Mouse (Mus musculus) olfactory bulb, adult 2 months (tissue): ENCODE data around the gene Rnaseh2c. TPM values are rescaled to one million over a fixed set of nuclear protein-coding genes. Genes with fewer than 3 reads are reported as not detected.
A peak's percentile ranks its signal among the peaks of the same experiment; 100 is the strongest.

Experiments used
- H3K27ac ChIP-seq: fragments of 200-500 bp; 2 replicates; pipeline ENCODE4 v1.5.1; 2012; ENCODE audit warnings: low read depth, low read length; ENCODE audit not compliant: insufficient read depth
- H3K4me1 ChIP-seq: fragments of 200-500 bp; 2 replicates; pipeline ENCODE4 v1.6.1; 2012; ENCODE audit warnings: low read length; ENCODE audit not compliant: control insufficient read depth, insufficient read depth
- H3K4me3 ChIP-seq: fragments of 200-500 bp; 2 replicates; pipeline ENCODE4 v1.5.1; 2012; ENCODE audit warnings: mild to moderate bottlenecking, low read depth, low read length, moderate library complexity; ENCODE audit not compliant: insufficient read depth
- CTCF ChIP-seq: fragments of 200-500 bp; IDR thresholded peaks from 2 replicates; pipeline ENCODE4 v1.5.1; 2012; ENCODE audit warnings: low read depth, mild to moderate bottlenecking, low read length, moderate library complexity; ENCODE audit not compliant: insufficient read depth
- POLR2A ChIP-seq: fragments of 200-500 bp; IDR thresholded peaks from 2 replicates; pipeline ENCODE4 v1.6.1; 2012; ENCODE audit warnings: mild to moderate bottlenecking, low read depth, low read length, moderate library complexity; ENCODE audit not compliant: insufficient read depth
- WGBS: fragments of 180-500 bp; shearing (Covaris S2); methylation state at CpG from one replicate; pipeline ENCODE4 v1.1.7; 2018; 5-methylcytosine and 5-hydroxymethylcytosine counted together
- polyA plus RNA-seq: library from polyadenylated mRNA; stranded (reverse); fragments of >200 nt; gene quantifications from 2 replicates; pipeline ENCODE4 v1.2.4, GENCODE M21; 2012; ENCODE audit warnings: low replicate concordance; ENCODE audit not compliant: missing spikeins, insufficient read depth, insufficient read length

The Rnaseh2c gene
- polyA plus RNA-seq: not detected in 2 replicates

DNA sequence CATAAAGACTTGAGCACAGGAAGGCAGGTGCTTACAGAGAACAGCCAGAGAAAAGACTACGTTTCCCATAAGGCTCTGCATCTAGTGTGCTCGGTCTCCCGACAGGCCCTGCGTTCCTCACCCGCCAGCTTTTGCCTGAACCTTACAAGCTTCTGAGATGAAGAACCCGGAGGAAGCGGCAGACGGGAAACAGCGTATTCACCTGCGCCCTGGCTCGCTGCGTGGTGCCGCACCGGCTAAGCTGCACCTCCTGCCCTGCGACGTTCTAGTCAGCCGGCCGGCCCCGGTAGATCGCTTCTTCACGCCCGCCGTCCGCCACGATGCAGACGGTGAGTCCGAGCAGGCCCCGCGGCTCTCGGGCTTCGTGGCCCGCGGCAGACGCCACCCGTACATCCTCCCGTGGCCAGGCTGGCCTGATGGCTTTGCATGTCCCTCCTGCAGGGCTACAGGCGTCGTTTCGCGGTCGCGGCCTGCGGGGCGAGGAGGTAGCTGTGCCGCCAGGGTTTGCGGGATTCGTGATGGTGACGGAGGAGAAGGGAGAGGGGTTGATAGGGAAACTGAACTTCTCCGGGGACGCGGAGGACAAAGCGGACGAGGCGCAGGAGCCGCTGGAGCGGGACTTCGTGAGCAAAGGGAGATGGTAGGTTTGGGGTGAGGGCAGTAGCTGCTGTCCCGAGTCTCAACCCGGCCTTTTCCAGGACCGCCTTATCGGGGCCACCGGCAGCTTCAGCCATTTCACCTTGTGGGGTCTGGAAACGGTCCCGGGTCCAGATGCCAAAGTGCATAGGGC, at the start of gene Rnaseh2c:
TSS of gene Rnaseh2c (plus strand) at position 122 of the 790 bp plus-strand sequence.
- TF ChIP-seq POLR2A (no peak; the same call in 1 of the 2 replicates), CTCF (no peak)
- peak within 1 kb of the TSS; percentile 84 for H3K4me3 ChIP-seq
- H3K4me1 ChIP-seq: peaks cover 13% of the 10 kb centered on the region
- peak within 1 kb of the TSS; percentile 50; the same call in 1 of the 2 replicates for H3K27ac ChIP-seq
- under 1% methylated on average over 57 of the region's 64 CpGs for WGBS

GRCm38 (mm10) chr19:5553802-5554201, 47.9 kb upstream of the Rnaseh2c start:
- TF ChIP-seq CTCF: no peak
- no peak for TF ChIP-seq POLR2A
- H3K4me1 ChIP-seq: no peaks in the 10 kb centered on the region
- H3K4me3 ChIP-seq: no peak overlapping the region
- WGBS: 71% methylated on average over 8 of the region's 8 CpGs
- no peak overlapping the region for H3K27ac ChIP-seq

GRCm38 (mm10) chr19:5554212-5554611, 47.5 kb upstream of the Rnaseh2c start:
- no peaks in the 10 kb centered on the region for H3K4me1 ChIP-seq
- no peak overlapping the region for H3K4me3 ChIP-seq
- 92% methylated on average over 14 of the region's 14 CpGs for WGBS
- no peak overlapping the region for H3K27ac ChIP-seq
- TF ChIP-seq POLR2A: no peak
- TF ChIP-seq CTCF: no peak

GRCm38 (mm10) chr19:5558169-5558568, 43.5 kb upstream of the Rnaseh2c start:
- H3K4me3 ChIP-seq: no peak overlapping the region
- H3K27ac ChIP-seq: no peak overlapping the region
- H3K4me1 ChIP-seq: peaks cover 15% of the 10 kb centered on the region
- TF ChIP-seq CTCF (no peak), POLR2A (no peak)
- WGBS: 58% methylated on average over 7 of the region's 7 CpGs

- no peak overlapping the region for H3K27ac ChIP-seq
- 75% methylated on average over 8 of the region's 8 CpGs for WGBS
- TF ChIP-seq POLR2A: no peak
- no peak for TF ChIP-seq CTCF
- no peak overlapping the region for H3K4me3 ChIP-seq
- H3K4me1 ChIP-seq: peaks cover 15% of the 10 kb centered on the region
Observed at GRCm38 (mm10) chr19:5558770-5559169, 42.9 kb upstream of the Rnaseh2c start.

DNA sequence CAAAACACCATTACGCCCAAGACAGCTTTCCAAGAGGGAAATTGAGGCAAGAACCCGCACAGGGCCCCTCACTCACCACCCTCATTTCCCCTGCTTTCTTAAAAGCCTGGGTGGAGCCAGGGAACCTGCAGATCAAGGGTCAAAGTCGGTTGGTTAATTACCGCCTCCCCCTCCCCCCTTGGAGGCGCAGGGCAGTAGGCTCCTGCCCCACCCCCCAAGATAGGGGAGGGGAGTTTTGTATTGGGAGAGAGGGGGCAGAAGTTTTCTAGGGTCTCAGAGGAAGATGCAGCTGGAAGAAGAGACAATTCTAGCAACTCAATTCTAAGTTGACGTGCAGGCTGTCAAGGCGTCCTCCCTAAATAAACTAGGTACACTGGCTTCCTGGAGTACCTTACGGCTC, 42.4 kb upstream of the Rnaseh2c start:
- 27% methylated on average over 8 of the region's 8 CpGs for WGBS
- no peak overlapping the region for H3K4me3 ChIP-seq
- no peak for TF ChIP-seq POLR2A
- TF ChIP-seq CTCF: no peak
- no peak overlapping the region for H3K27ac ChIP-seq
- H3K4me1 ChIP-seq: peaks cover 15% of the 10 kb centered on the region

GRCm38 (mm10) chr19:5559631-5560456, 41.8 kb upstream of the Rnaseh2c start:
- Histone ChIP-seq H3K4me1 (peaks cover 15% of the 10 kb centered on the region), H3K27ac (no peak overlapping the region), H3K4me3 (peak overlapping the region; percentile 25)
- no peak for TF ChIP-seq CTCF
- no peak for TF ChIP-seq POLR2A
- 1% methylated on average over 69 of the region's 69 CpGs for WGBS

- 1% methylated on average over 57 of the region's 57 CpGs for whole genome bisulfite sequencing
- Histone ChIP-seq H3K4me3 (peak within 1 kb of the TSS; percentile 25), H3K4me1 (peaks cover 15% of the 10 kb centered on the region), H3K27ac (no peak within 1 kb of the TSS)
- no peak for TF ChIP-seq CTCF
- no peak for TF ChIP-seq POLR2A
Observed at GRCm38 (mm10) chr19:5560457-5561041, 41.1 kb upstream of the Rnaseh2c start, which contains the start of gene Ovol1. Gene Ovol1 (minus strand): TSS chr19:5560646.

GRCm38 (mm10) chr19:5561252-5561790, 40.4 kb upstream of the Rnaseh2c start:
- Histone ChIP-seq H3K27ac (no peak overlapping the region), H3K4me3 (no peak overlapping the region), H3K4me1 (peaks cover 15% of the 10 kb centered on the region)
- TF ChIP-seq POLR2A (no peak), CTCF (no peak)
- WGBS: 42% methylated on average over 10 of the region's 10 CpGs
